Mouse (Mus musculus) kidney, embryonic 15.5 days (tissue): ENCODE measurements around the gene Slc6a6. TPM values are rescaled to one million over a fixed set of nuclear protein-coding genes. Genes with fewer than 3 reads are reported as not detected.

ENCODE experiments used
- ATAC-seq: fragments of 200-750 bp; cut with Nextera tagmentation; replicated peaks from 2 replicates; pipeline ENCODE4 v1.8.0; 2017; ENCODE audit warnings: moderate TSS enrichment; ENCODE audit not compliant: low FRiP score
- H3K27ac ChIP-seq: fragments of 300-500 bp; sonication (generic); 2 replicates; pipeline ENCODE4 v1.5.1; 2015; ENCODE audit warnings: mild to moderate bottlenecking, inconsistent platforms
- H3K27me3 ChIP-seq: fragments of 300-500 bp; sonication (generic); 2 replicates; pipeline ENCODE4 v1.6.1; 2015; ENCODE audit warnings: inconsistent platforms
- H3K36me3 ChIP-seq: fragments of 300-500 bp; sonication (generic); 2 replicates; pipeline ENCODE4 v1.6.1; 2015; ENCODE audit warnings: inconsistent platforms
- H3K4me1 ChIP-seq: fragments of 300-500 bp; sonication (generic); 2 replicates; pipeline ENCODE4 v1.6.1; 2015; ENCODE audit warnings: inconsistent platforms
- H3K4me2 ChIP-seq: fragments of 300-500 bp; sonication (generic); 2 replicates; pipeline ENCODE4 v1.6.1; 2015; ENCODE audit warnings: moderate library complexity, mild to moderate bottlenecking, inconsistent platforms
- H3K4me3 ChIP-seq: fragments of 300-500 bp; sonication (generic); replicated peaks from 2 replicates; pipeline ENCODE4 v1.5.1; 2015; ENCODE audit warnings: mild to moderate bottlenecking, inconsistent platforms
- H3K9ac ChIP-seq: fragments of 300-500 bp; sonication (generic); 2 replicates; pipeline ENCODE4 v1.6.1; 2015; ENCODE audit warnings: mild to moderate bottlenecking, inconsistent platforms
- H3K9me3 ChIP-seq: fragments of 300-500 bp; sonication (generic); replicated peaks from 2 replicates; pipeline ENCODE4 v1.6.1; 2016; ENCODE audit warnings: inconsistent platforms
- WGBS: fragments of 180-500 bp; shearing (Covaris S2); methylation state at CpG from one replicate; pipeline ENCODE4 v1.1.7; 2015; ENCODE audit warnings: mixed read lengths; 5-methylcytosine and 5-hydroxymethylcytosine counted together
- polyA plus RNA-seq: library from polyadenylated mRNA; unstranded; fragments of >200 nt; fragmentation: Nextera tagmentation; extraction: Ambion mirVana; gene quantifications from 2 replicates; pipeline ENCODE4 v1.2.1, GENCODE M21; 2015

Gene Slc6a6
- polyA plus RNA-seq, 1 experiment from 2014 or later: 87.2 TPM

DNA sequence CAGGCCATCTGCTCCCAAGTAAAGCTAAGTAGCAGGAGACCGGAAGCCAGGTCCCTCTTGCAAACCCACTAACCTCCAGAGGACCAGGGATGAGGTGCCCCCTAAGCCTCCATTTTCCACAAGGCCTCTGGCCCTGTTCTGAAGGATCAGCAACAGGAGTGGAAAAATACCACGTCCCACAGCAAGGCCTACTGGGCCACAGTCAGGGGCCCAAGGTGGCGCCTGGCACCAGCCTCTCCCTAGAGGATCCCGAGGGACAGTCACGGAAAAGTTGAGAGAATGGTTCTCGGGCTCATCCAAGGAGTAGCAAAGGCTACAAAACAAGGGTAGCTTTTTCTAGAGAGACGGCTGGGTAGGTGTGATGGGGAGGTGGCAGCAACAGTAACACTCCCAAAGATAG, 53.6 kb downstream of the Slc6a6 start:
- Histone ChIP-seq H3K27ac (no peak overlapping the region; the same call in 1 of the 2 replicates), H3K36me3 (peaks cover 97% of the 10 kb centered on the region)
- 89% methylated on average over 7 of the region's 7 CpGs for WGBS

DNA sequence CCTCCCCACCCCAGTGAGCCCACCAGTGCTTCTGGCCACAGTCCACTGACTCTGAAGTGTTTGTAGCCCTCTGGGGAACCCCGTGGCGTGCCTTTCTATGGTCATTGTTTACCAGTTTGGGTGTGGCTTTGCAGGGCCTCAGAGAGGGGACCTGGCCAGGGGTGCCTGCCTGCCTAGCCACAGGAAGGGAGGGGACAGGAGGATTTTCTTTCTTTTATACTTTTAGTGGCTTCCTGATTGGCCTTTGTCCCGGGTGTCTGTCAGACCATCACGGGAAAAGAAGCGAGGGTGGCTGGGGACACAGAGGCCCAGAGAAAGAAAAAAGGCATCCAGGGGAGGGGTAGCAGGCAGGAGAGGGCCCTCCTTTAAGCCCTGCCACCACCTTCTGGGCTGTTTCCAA, 54.2 kb downstream of the Slc6a6 start:
- ATAC-seq: no peak
- H3K36me3 ChIP-seq: peaks cover 97% of the 10 kb centered on the region
- 37% methylated on average over 5 of the region's 5 CpGs for whole genome bisulfite sequencing
- H3K4me3 ChIP-seq: no peak overlapping the region
- H3K9ac ChIP-seq: no peak overlapping the region
- H3K9me3 ChIP-seq: no peaks in the 10 kb centered on the region
- peaks cover 21% of the 10 kb centered on the region for H3K4me1 ChIP-seq
- H3K4me2 ChIP-seq: no peak overlapping the region
- H3K27ac ChIP-seq: no peak overlapping the region; the same call in 1 of the 2 replicates
- no peaks in the 10 kb centered on the region for H3K27me3 ChIP-seq

More for the DNA sequence above, 53.6 kb downstream of the Slc6a6 start:
- ATAC-seq: no peak
- Histone ChIP-seq H3K27me3 (no peaks in the 10 kb centered on the region), H3K4me1 (peaks cover 16% of the 10 kb centered on the region), H3K9me3 (no peaks in the 10 kb centered on the region), H3K4me3 (no peak overlapping the region), H3K9ac (no peak overlapping the region), H3K4me2 (no peak overlapping the region)

GRCm38 (mm10) chr6:91741046-91741445, 57.2 kb downstream of the Slc6a6 start:
- Histone ChIP-seq H3K4me1 (peaks cover 45% of the 10 kb centered on the region), H3K9ac (no peak overlapping the region), H3K36me3 (peaks cover 88% of the 10 kb centered on the region), H3K4me2 (no peak overlapping the region), H3K4me3 (no peak overlapping the region), H3K27me3 (no peaks in the 10 kb centered on the region), H3K9me3 (no peaks in the 10 kb centered on the region), H3K27ac (no peak overlapping the region)
- WGBS: 63% methylated on average over 11 of the region's 11 CpGs
- peak; percentile 20; the same call in 1 of the 2 replicates for ATAC-seq

GRCm38 (mm10) chr6:91742466-91742865, 58.6 kb downstream of the Slc6a6 start:
- WGBS: 39% methylated on average over 3 of the region's 3 CpGs
- H3K36me3 ChIP-seq: peaks cover 87% of the 10 kb centered on the region
- no peaks in the 10 kb centered on the region for H3K27me3 ChIP-seq

DNA sequence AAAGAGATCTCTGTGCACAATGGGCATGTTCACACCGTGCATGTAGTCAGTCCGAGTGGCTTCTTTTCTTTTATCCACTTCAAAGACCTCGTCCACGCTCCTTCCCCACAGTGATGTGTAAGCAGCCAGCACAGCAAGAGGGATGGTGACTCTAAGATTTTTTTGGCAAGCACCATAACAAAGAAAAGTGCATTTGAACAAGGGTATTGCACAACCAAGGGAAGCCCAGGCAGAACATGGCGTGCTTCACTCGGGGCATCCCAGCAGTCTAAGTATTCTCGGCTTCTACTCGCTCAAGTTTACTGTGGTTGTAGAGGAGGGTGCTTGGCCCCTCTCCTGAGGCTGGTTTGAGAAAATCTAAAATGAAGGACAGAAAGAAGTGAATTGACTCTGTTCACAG, 59.1 kb downstream of the Slc6a6 start:
- peaks cover 87% of the 10 kb centered on the region for H3K36me3 ChIP-seq

More at GRCm38 (mm10) chr6:91742466-91742865, 58.6 kb downstream of the Slc6a6 start:
- no peak overlapping the region for H3K4me2 ChIP-seq
- no peaks in the 10 kb centered on the region for H3K9me3 ChIP-seq
- ATAC-seq: no peak
- H3K27ac ChIP-seq: no peak overlapping the region
- H3K4me3 ChIP-seq: no peak overlapping the region
- no peak overlapping the region for H3K9ac ChIP-seq
- peaks cover 42% of the 10 kb centered on the region for H3K4me1 ChIP-seq

GRCm38 (mm10) chr6:91743886-91744285, 60.0 kb downstream of the Slc6a6 start:
- Histone ChIP-seq H3K9ac (no peak overlapping the region), H3K27ac (peak overlapping the region; percentile 37; the same call in 1 of the 2 replicates), H3K36me3 (peaks cover 87% of the 10 kb centered on the region), H3K4me2 (no peak overlapping the region), H3K4me1 (peaks cover 37% of the 10 kb centered on the region), H3K4me3 (no peak overlapping the region), H3K9me3 (no peaks in the 10 kb centered on the region), H3K27me3 (no peaks in the 10 kb centered on the region)
- no peak for ATAC-seq
- WGBS: 34% methylated on average over 4 of the region's 4 CpGs

More for the DNA sequence above, 59.1 kb downstream of the Slc6a6 start:
- no peak for ATAC-seq
- no peaks in the 10 kb centered on the region for H3K9me3 ChIP-seq
- H3K4me3 ChIP-seq: no peak overlapping the region
- H3K4me2 ChIP-seq: no peak overlapping the region
- no peaks in the 10 kb centered on the region for H3K27me3 ChIP-seq
- H3K27ac ChIP-seq: peak overlapping the region; percentile 10; the same call in 1 of the 2 replicates
- H3K4me1 ChIP-seq: peaks cover 40% of the 10 kb centered on the region
- H3K9ac ChIP-seq: no peak overlapping the region
- 86% methylated on average over 8 of the region's 8 CpGs for WGBS

DNA sequence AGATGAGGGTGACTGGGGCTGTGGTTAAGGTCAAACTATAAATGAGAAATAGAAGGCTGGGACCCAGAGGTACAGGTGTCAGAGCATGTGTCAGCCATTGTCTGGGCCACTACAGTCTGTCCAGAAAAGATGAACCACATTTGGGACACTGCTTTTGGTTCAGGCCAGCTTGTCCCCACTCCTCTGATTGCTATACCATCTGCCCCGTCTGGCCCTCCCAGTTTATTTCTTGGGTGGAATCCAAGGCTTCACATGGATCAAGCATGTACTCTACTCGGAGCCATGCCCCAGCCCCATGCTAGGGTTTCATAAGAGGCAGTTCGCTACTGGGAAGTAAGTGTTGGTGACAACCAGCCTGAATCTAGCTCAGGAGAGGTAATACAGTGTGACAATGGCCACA, 61.4 kb downstream of the Slc6a6 start:
- Histone ChIP-seq H3K9ac (no peak overlapping the region), H3K4me3 (no peak overlapping the region), H3K27ac (peak overlapping the region; percentile 77; the same call in 1 of the 2 replicates), H3K36me3 (peaks cover 86% of the 10 kb centered on the region), H3K4me1 (peaks cover 37% of the 10 kb centered on the region), H3K9me3 (no peaks in the 10 kb centered on the region), H3K27me3 (no peaks in the 10 kb centered on the region), H3K4me2 (no peak overlapping the region)
- WGBS: 84% methylated on average over 3 of the region's 3 CpGs
- no peak for ATAC-seq

DNA sequence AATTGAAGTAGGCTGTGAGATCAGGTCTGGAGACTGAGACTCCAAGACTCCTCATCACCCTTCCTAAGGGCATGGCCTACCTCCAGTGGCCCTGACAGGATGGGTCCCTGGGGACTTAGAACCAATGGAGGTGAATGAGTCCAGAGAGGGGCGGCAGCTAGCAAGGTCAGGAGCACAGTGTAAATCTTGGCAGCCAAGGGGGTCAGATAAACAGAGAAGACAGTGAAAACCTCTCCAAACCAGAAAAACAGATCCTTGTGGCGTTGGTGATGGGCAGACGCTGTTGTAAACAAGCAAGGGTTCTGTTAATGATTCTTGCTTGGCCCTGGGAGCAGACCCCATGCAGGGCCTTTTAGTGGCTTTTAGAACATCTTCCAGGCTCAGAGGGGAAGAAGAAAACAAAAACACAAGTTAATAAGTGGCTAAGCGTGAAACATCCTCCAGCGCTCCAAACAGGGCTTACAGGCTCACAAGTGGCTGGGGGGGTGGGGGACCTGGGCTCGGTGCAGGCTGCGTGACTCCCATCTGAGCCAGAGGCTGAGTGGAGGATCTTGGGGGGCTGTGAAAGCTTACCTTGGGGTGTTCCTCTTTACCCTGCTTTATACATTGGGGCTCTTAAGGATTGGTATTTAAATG, 62.2 kb downstream of the Slc6a6 start:
- 49% methylated on average over 7 of the region's 7 CpGs for WGBS
- Histone ChIP-seq H3K9ac (no peak overlapping the region), H3K27ac (peak overlapping the region; percentile 77), H3K27me3 (no peaks in the 10 kb centered on the region), H3K4me3 (no peak overlapping the region), H3K9me3 (no peaks in the 10 kb centered on the region), H3K4me2 (no peak overlapping the region), H3K4me1 (peaks cover 37% of the 10 kb centered on the region), H3K36me3 (peaks cover 86% of the 10 kb centered on the region)
- ATAC-seq: peak; percentile 63

GRCm38 (mm10) chr6:91746776-91747175, 62.9 kb downstream of the Slc6a6 start:
- H3K36me3 ChIP-seq: peaks cover 87% of the 10 kb centered on the region

DNA sequence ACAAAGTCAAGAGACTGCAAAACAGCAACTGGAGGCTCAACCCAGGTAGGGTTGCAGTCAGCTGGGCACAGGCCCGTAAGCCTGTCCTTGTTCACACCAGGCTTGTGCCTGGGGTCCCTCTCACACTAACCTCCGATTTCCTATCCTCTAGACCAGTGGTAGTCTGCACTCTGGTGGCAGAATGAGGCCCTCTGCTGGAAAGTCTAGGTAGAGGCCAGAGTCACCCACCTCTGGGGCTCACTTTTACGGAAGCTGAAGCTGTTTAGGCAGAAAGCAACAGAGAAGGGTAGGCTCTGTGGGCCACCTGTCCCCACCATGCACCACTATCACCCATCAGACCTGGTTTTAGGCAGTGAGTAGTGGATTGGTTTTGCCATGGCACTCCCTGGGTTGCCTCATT, 67.1 kb downstream of the Slc6a6 start:
- WGBS: 69% methylated on average over 3 of the region's 3 CpGs
- no peak overlapping the region for H3K4me3 ChIP-seq
- H3K9me3 ChIP-seq: no peaks in the 10 kb centered on the region
- no peak overlapping the region for H3K4me2 ChIP-seq
- peaks cover 89% of the 10 kb centered on the region for H3K36me3 ChIP-seq
- no peaks in the 10 kb centered on the region for H3K27me3 ChIP-seq
- no peak overlapping the region for H3K27ac ChIP-seq
- H3K9ac ChIP-seq: no peak overlapping the region
- ATAC-seq: no peak
- H3K4me1 ChIP-seq: peaks cover 29% of the 10 kb centered on the region

More at GRCm38 (mm10) chr6:91746776-91747175, 62.9 kb downstream of the Slc6a6 start:
- 58% methylated on average over 5 of the region's 5 CpGs for WGBS
- Histone ChIP-seq H3K4me2 (no peak overlapping the region), H3K9me3 (no peaks in the 10 kb centered on the region), H3K27ac (peak overlapping the region; percentile 77), H3K9ac (no peak overlapping the region), H3K4me3 (no peak overlapping the region), H3K4me1 (peaks cover 37% of the 10 kb centered on the region), H3K27me3 (no peaks in the 10 kb centered on the region)
- no peak for ATAC-seq

DNA sequence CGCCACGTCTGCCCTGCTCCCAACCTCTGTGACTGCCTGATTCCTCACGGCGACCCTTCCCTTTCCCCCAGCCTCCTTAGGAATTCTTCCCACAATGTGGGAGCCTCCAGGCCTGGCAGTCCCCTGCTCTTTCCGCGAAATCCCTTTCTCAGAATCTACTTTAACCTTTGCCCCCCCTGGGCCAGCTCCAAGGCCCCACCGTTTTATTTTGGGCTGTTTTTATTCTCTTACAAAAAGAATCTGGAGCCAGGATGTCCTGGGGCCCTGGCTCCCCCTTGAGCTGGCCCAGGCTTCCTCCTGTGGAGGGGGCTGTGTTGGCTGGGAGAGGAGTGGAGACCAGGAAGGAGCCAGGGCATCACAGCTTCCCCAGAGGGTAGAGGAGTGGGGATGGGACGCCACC, 69.0 kb downstream of the Slc6a6 start:
- 60% methylated on average over 8 of the region's 8 CpGs for WGBS
- H3K4me1 ChIP-seq: peaks cover 23% of the 10 kb centered on the region
- ATAC-seq: peak; percentile 17; the same call in 1 of the 2 replicates
- no peaks in the 10 kb centered on the region for H3K27me3 ChIP-seq
- H3K4me3 ChIP-seq: no peak overlapping the region
- H3K9ac ChIP-seq: no peak overlapping the region
- H3K9me3 ChIP-seq: no peaks in the 10 kb centered on the region
- peaks cover 90% of the 10 kb centered on the region for H3K36me3 ChIP-seq
- H3K27ac ChIP-seq: peak overlapping the region; percentile 56
- no peak overlapping the region for H3K4me2 ChIP-seq

DNA sequence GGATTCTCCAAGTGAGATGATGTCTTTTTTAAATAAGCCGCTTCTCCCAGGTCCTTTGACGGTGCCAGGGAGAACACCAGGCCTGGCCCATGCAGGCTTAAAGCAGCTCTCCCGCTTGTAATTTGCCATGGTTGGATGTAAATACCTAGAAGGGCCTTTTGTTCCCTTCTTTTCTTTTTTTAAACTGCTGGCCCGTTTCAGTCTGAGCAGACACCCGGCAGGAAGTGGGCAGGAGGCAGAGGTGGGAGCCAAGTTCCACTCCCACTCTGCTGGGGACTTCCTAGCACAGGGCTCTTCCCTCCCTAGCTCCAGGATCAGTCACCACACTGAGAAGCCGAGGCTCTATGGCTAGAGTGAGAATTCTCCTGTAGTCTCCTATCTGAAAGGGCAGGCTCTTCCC, 70.2 kb downstream of the Slc6a6 start:
- H3K27ac ChIP-seq: peak overlapping the region; percentile 56; the same call in 1 of the 2 replicates
- peaks cover 23% of the 10 kb centered on the region for H3K4me1 ChIP-seq
- peaks cover 87% of the 10 kb centered on the region for H3K36me3 ChIP-seq
- no peak overlapping the region for H3K4me3 ChIP-seq
- no peak for ATAC-seq
- no peak overlapping the region for H3K4me2 ChIP-seq
- 57% methylated on average over 6 of the region's 6 CpGs for WGBS
- H3K9ac ChIP-seq: no peak overlapping the region
- no peaks in the 10 kb centered on the region for H3K27me3 ChIP-seq
- no peaks in the 10 kb centered on the region for H3K9me3 ChIP-seq
